In genomic region chr5:30921256-30922033, GRCm38 (mm10) we compare ENCODE assay signal across 8 mouse cellular contexts. TPM values are rescaled to one million over a fixed set of nuclear protein-coding genes. Genes with fewer than 3 reads are reported as not detected.
A peak's percentile ranks its signal among the peaks of the same experiment; 100 is the strongest.
DNase-seq lines count a peak whose midpoint lies in the region; ATAC-seq and TF ChIP-seq lines count a peak whose summit lies in the region.

Gene Khk, plus strand, starts transcription at chr5:30921431.

- no peaks in the 10 kb centered on the region for H3K9me3 ChIP-seq in ES-Bruce4 (replicated peaks; ENCODE audit: control insufficient read depth, insufficient read depth, low read length, poor library complexity, severe bottlenecking)
- H3K9me3 ChIP-seq in forebrain, embryonic 13.5 days (replicated peaks) = no peaks in the 10 kb centered on the region
- no peaks in the 10 kb centered on the region for H3K9me3 ChIP-seq in heart, postnatal 0 days (replicated peaks; ENCODE audit: control insufficient read depth, low read length)
- no peaks in the 10 kb centered on the region for H3K9me3 ChIP-seq in liver, embryonic 15.5 days (replicated peaks)
- no peaks in the 10 kb centered on the region for H3K9me3 ChIP-seq in neural tube, embryonic 11.5 days (ENCODE audit: control insufficient read depth, low read length)
- H3K9me3 ChIP-seq in stomach, embryonic 16.5 days (replicated peaks; ENCODE audit: control insufficient read depth, low read length) = no peaks in the 10 kb centered on the region

- H3K27ac ChIP-seq in ES-Bruce4 (ENCODE audit: insufficient read depth, low read length) = no peak within 1 kb of the TSS
- H3K27ac ChIP-seq in forebrain, embryonic 13.5 days = peak within 1 kb of the TSS; percentile 74
- peak within 1 kb of the TSS; percentile 82 for H3K27ac ChIP-seq in heart, postnatal 0 days (ENCODE audit: low read depth)
- H3K27ac ChIP-seq in liver, embryonic 15.5 days (replicated peaks) = peak within 1 kb of the TSS; percentile 87
- peak within 1 kb of the TSS; percentile 9; the same call in 1 of the 2 replicates for H3K27ac ChIP-seq in neural tube, embryonic 11.5 days (ENCODE audit: low read depth, low read length)
- peak within 1 kb of the TSS; percentile 90 for H3K27ac ChIP-seq in stomach, embryonic 16.5 days (ENCODE audit: low read length)

- no peaks in the 10 kb centered on the region for H3K27me3 ChIP-seq in ES-Bruce4 (ENCODE audit: control insufficient read depth, insufficient read depth, low read length, poor library complexity, severe bottlenecking)
- no peaks in the 10 kb centered on the region; the same call in 1 of the 2 replicates for H3K27me3 ChIP-seq in forebrain, embryonic 13.5 days
- no peaks in the 10 kb centered on the region for H3K27me3 ChIP-seq in heart, postnatal 0 days (ENCODE audit: control insufficient read depth, insufficient read depth, low read length)
- H3K27me3 ChIP-seq in liver, embryonic 15.5 days = no peaks in the 10 kb centered on the region
- no peaks in the 10 kb centered on the region for H3K27me3 ChIP-seq in neural tube, embryonic 11.5 days (ENCODE audit: control insufficient read depth, insufficient read depth, low read length)
- H3K27me3 ChIP-seq in stomach, embryonic 16.5 days (ENCODE audit: control insufficient read depth, insufficient read depth, low read length) = no peaks in the 10 kb centered on the region

- peak; percentile 64 for TF ChIP-seq POLR2A in ES-Bruce4 (IDR thresholded peaks at IDR 0.05; ENCODE audit: insufficient read depth, low read length)

- peak within 1 kb of the TSS; percentile 88 for H3K4me2 ChIP-seq in forebrain, embryonic 13.5 days
- H3K4me2 ChIP-seq in heart, postnatal 0 days (ENCODE audit: low read depth, low read length) = peak within 1 kb of the TSS; percentile 78
- peak within 1 kb of the TSS; percentile 95 for H3K4me2 ChIP-seq in liver, embryonic 15.5 days
- H3K4me2 ChIP-seq in neural tube, embryonic 11.5 days (ENCODE audit: low read depth) = peak within 1 kb of the TSS; percentile 82
- H3K4me2 ChIP-seq in stomach, embryonic 16.5 days (ENCODE audit: low read depth, low read length) = peak within 1 kb of the TSS; percentile 79

- ATAC-seq in forebrain, embryonic 13.5 days = peak; percentile 86
- ATAC-seq in heart, postnatal 0 days (ENCODE audit: insufficient read depth, low read depth) = peak; percentile 85
- peak; percentile 90 for ATAC-seq in liver, embryonic 15.5 days (ENCODE audit: insufficient read depth)
- ATAC-seq in neural tube, embryonic 11.5 days (ENCODE audit: insufficient read depth, low FRiP score, low TSS enrichment) = peak; percentile 80
- peak; percentile 88 for ATAC-seq in stomach, embryonic 16.5 days (ENCODE audit: insufficient read depth, low FRiP score)

- WGBS in forebrain, embryonic 13.5 days = under 1% methylated on average over 39 of the region's 40 CpGs
- 1% methylated on average over 38 of the region's 40 CpGs for WGBS in heart, postnatal 0 days
- under 1% methylated on average over 40 of the region's 40 CpGs for WGBS in liver, embryonic 15.5 days (ENCODE audit: insufficient replicate concordance)
- WGBS in neural tube, embryonic 11.5 days = under 1% methylated on average over 40 of the region's 40 CpGs
- WGBS in stomach, embryonic 16.5 days = 2% methylated on average over 37 of the region's 40 CpGs

- DNase-seq in c-Kit-positive CD71-positive TER-119-positive erythroid progenitor cells, embryonic 14.5 days (ENCODE audit: low spot score) = peak; percentile 93
- peak; percentile 87 for DNase-seq in heart, postnatal 0 days (ENCODE audit: low spot score)
- DNase-seq in kidney, postnatal 36 days = peak; percentile 93 to 98
- peak; percentile 92 for DNase-seq in neural tube, embryonic 11.5 days (ENCODE audit: low spot score)

- peak within 1 kb of the TSS; percentile 80 for H3K4me3 ChIP-seq in ES-Bruce4 (ENCODE audit: low read depth, low read length)
- H3K4me3 ChIP-seq in forebrain, embryonic 13.5 days = peak within 1 kb of the TSS; percentile 51
- H3K4me3 ChIP-seq in heart, postnatal 0 days (ENCODE audit: low read depth, low read length) = peak within 1 kb of the TSS; percentile 65
- peak within 1 kb of the TSS; percentile 75 for H3K4me3 ChIP-seq in liver, embryonic 15.5 days (replicated peaks)
- H3K4me3 ChIP-seq in neural tube, embryonic 11.5 days (ENCODE audit: low read depth, low read length) = peak within 1 kb of the TSS; percentile 40
- H3K4me3 ChIP-seq in stomach, embryonic 16.5 days (replicated peaks; ENCODE audit: low read length) = peak within 1 kb of the TSS; percentile 54

- H3K36me3 ChIP-seq in ES-Bruce4 (ENCODE audit: control insufficient read depth, insufficient read depth, low read length, poor library complexity, severe bottlenecking) = no peaks in the 10 kb centered on the region
- H3K36me3 ChIP-seq in forebrain, embryonic 13.5 days (ENCODE audit: poor library complexity, severe bottlenecking) = no peaks in the 10 kb centered on the region
- H3K36me3 ChIP-seq in heart, postnatal 0 days (replicated peaks; ENCODE audit: control insufficient read depth, insufficient read depth, low read length) = peaks cover 20% of the 10 kb centered on the region; the same call in 1 of the 2 replicates
- H3K36me3 ChIP-seq in liver, embryonic 15.5 days (replicated peaks) = peaks cover 29% of the 10 kb centered on the region
- H3K36me3 ChIP-seq in neural tube, embryonic 11.5 days (ENCODE audit: control insufficient read depth, insufficient read depth, low read length) = peaks cover 4% of the 10 kb centered on the region; the same call in 1 of the 2 replicates
- peaks cover 10% of the 10 kb centered on the region for H3K36me3 ChIP-seq in stomach, embryonic 16.5 days (ENCODE audit: control insufficient read depth, insufficient read depth, low read length)

- TF ChIP-seq CTCF in ES-Bruce4 (IDR thresholded peaks at IDR 0.05; ENCODE audit: low read depth, low read length) = peak; percentile 86
- peak; percentile 88 for TF ChIP-seq CTCF in heart, postnatal 0 days (IDR thresholded peaks at IDR 0.05; ENCODE audit: low read depth)

- H3K9ac ChIP-seq in ES-Bruce4 (ENCODE audit: low read depth, poor library complexity, severe bottlenecking) = peak within 1 kb of the TSS; percentile 62
- H3K9ac ChIP-seq in forebrain, embryonic 13.5 days = peak within 1 kb of the TSS; percentile 67
- H3K9ac ChIP-seq in heart, postnatal 0 days (replicated peaks; ENCODE audit: low read depth, low read length) = peak within 1 kb of the TSS; percentile 49
- H3K9ac ChIP-seq in liver, embryonic 15.5 days = peak within 1 kb of the TSS; percentile 64
- peak within 1 kb of the TSS; percentile 57 for H3K9ac ChIP-seq in neural tube, embryonic 11.5 days (ENCODE audit: low read length)
- peak within 1 kb of the TSS; percentile 77 for H3K9ac ChIP-seq in stomach, embryonic 16.5 days (ENCODE audit: low read length)

- TF ChIP-seq EP300 in ES-Bruce4 (IDR thresholded peaks at IDR 0.05; ENCODE audit: insufficient read depth, low read depth, low read length) = 0 out of 2 replicates have a peak, but pooled peaks have one; percentile 5
- no peak for TF ChIP-seq EP300 in heart, postnatal 0 days (IDR thresholded peaks at IDR 0.05; ENCODE audit: low read depth)

- peaks cover 4% of the 10 kb centered on the region for H3K4me1 ChIP-seq in ES-Bruce4 (ENCODE audit: control insufficient read depth, insufficient read depth, low read length)
- H3K4me1 ChIP-seq in forebrain, embryonic 13.5 days = peaks cover 29% of the 10 kb centered on the region
- H3K4me1 ChIP-seq in heart, postnatal 0 days (ENCODE audit: control insufficient read depth, insufficient read depth) = peaks cover 15% of the 10 kb centered on the region; the same call in 1 of the 2 replicates
- H3K4me1 ChIP-seq in liver, embryonic 15.5 days (replicated peaks) = peaks cover 59% of the 10 kb centered on the region
- H3K4me1 ChIP-seq in neural tube, embryonic 11.5 days (ENCODE audit: control insufficient read depth, insufficient read depth, low read length) = peaks cover 8% of the 10 kb centered on the region
- peaks cover 34% of the 10 kb centered on the region for H3K4me1 ChIP-seq in stomach, embryonic 16.5 days (ENCODE audit: control insufficient read depth, insufficient read depth, low read length)

RNA-seq across cellular contexts. Expression of gene Khk, which starts in this region (rescaled TPM):
- polyA plus RNA-seq in ES-Bruce4 (2011; ENCODE audit: insufficient read depth, insufficient read length, low read depth, missing spikeins) = 12.9 and 14.0 TPM in 2 replicates
- polyA plus RNA-seq in forebrain, embryonic 13.5 days (2015; fragmentation: Nextera tagmentation; extraction: Ambion mirVana) = 3.3 and 7.6 TPM in 2 replicates
- total RNA-seq in heart, postnatal 0 days (2014; rRNA removed; ENCODE audit: low replicate concordance) = 11.8 and 15.0 TPM in 2 replicates
- 16.2 and 18.5 TPM in 2 replicates for polyA plus RNA-seq in heart, postnatal 0 days (2015; fragmentation: Nextera tagmentation; extraction: Ambion mirVana)
- polyA plus RNA-seq in liver, embryonic 15.5 days (2015; fragmentation: Nextera tagmentation; extraction: Ambion mirVana) = 33.1 and 35.9 TPM in 2 replicates
- polyA plus RNA-seq in neural tube, embryonic 11.5 days (2014; fragmentation: Nextera tagmentation; extraction: Ambion mirVana) = 7.9 and 9.6 TPM in 2 replicates
- 28.8 and 31.8 TPM in 2 replicates for polyA plus RNA-seq in stomach, embryonic 16.5 days (2015; fragmentation: Nextera tagmentation; extraction: Ambion mirVana)
